13 mouse cellular contexts compared by ENCODE assay signal in genomic region chr16:18096348-18096747, GRCm38 (mm10). TPM values are rescaled to one million over a fixed set of nuclear protein-coding genes. Genes with fewer than 3 reads are reported as not detected.
DNase-seq lines count a peak whose midpoint lies in the region; ATAC-seq and TF ChIP-seq lines count a peak whose summit lies in the region.
"Had no signal": no experiment of that assay in that cellular context is flagged by ENCODE, and none has a peak within 500 bp of the region (broad histone marks: within the 10 kb centered on the region; RNA-seq: fewer than 3 reads in every experiment).

No protein-coding gene starts in this region.

- H3K4me2 ChIP-seq in kidney, embryonic 15.5 days = no peak overlapping the region
- no peak overlapping the region for H3K4me2 ChIP-seq in kidney, embryonic 16.5 days (replicated peaks; ENCODE audit: low read depth, low read length)
- H3K4me2 ChIP-seq in midbrain, embryonic 11.5 days = no peak overlapping the region
- H3K4me2 ChIP-seq: embryonic facial prominence, embryonic 12.5 days; forebrain, embryonic 13.5 days; neural tube, embryonic 15.5 days had no signal

- peaks cover 4% of the 10 kb centered on the region for H3K4me1 ChIP-seq in kidney, embryonic 15.5 days
- 0 out of 2 replicates have a peak, but pooled peaks cover 3% of the 10 kb centered on the region for H3K4me1 ChIP-seq in kidney, embryonic 16.5 days (ENCODE audit: insufficient read depth, low read length)
- H3K4me1 ChIP-seq in midbrain, embryonic 11.5 days (ENCODE audit: control insufficient read depth, insufficient read depth, low read length) = no peaks in the 10 kb centered on the region
- no peaks in the 10 kb centered on the region for H3K4me1 ChIP-seq in midbrain, embryonic 10.5 days
- H3K4me1 ChIP-seq in embryonic fibroblast, embryonic 13.5 days (ENCODE audit: control insufficient read depth, insufficient read depth, low read length) = no peaks in the 10 kb centered on the region; the same call in 1 of the 2 replicates
- H3K4me1 ChIP-seq: embryonic facial prominence, embryonic 12.5 days; forebrain, embryonic 13.5 days; hindbrain, embryonic 10.5 days; neural tube, embryonic 15.5 days had no signal

- no peaks in the 10 kb centered on the region for H3K36me3 ChIP-seq in kidney, embryonic 15.5 days
- no peaks in the 10 kb centered on the region for H3K36me3 ChIP-seq in kidney, embryonic 16.5 days (ENCODE audit: insufficient read depth, low read length)
- no peaks in the 10 kb centered on the region for H3K36me3 ChIP-seq in midbrain, embryonic 11.5 days (ENCODE audit: control insufficient read depth, insufficient read depth, low read length)
- no peaks in the 10 kb centered on the region for H3K36me3 ChIP-seq in midbrain, embryonic 10.5 days
- H3K36me3 ChIP-seq: embryonic facial prominence, embryonic 12.5 days; hindbrain, embryonic 10.5 days; neural tube, embryonic 15.5 days had no signal

- H3K4me3 ChIP-seq in kidney, embryonic 15.5 days (replicated peaks) = no peak overlapping the region
- H3K4me3 ChIP-seq in kidney, embryonic 16.5 days (ENCODE audit: low read length) = no peak overlapping the region
- no peak overlapping the region for H3K4me3 ChIP-seq in midbrain, embryonic 11.5 days (ENCODE audit: low read depth, low read length)
- no peak overlapping the region for H3K4me3 ChIP-seq in midbrain, embryonic 10.5 days
- H3K4me3 ChIP-seq in embryonic fibroblast, embryonic 13.5 days (ENCODE audit: insufficient read depth, low read length) = no peak overlapping the region
- H3K4me3 ChIP-seq: embryonic facial prominence, embryonic 12.5 days; forebrain, embryonic 13.5 days; hindbrain, embryonic 10.5 days; neural tube, embryonic 15.5 days had no signal

- TF ChIP-seq CTCF in embryonic fibroblast, embryonic 13.5 days (IDR thresholded peaks at IDR 0.05; ENCODE audit: borderline replicate concordance, insufficient read depth, low read length) = no peak

- 0 out of 2 replicates have a peak, but pooled peaks have one; percentile 25 for ATAC-seq in kidney, embryonic 15.5 days (replicated peaks; ENCODE audit: low FRiP score)
- no peak for ATAC-seq in kidney, embryonic 16.5 days (ENCODE audit: low FRiP score, low TSS enrichment)
- ATAC-seq in midbrain, embryonic 11.5 days (ENCODE audit: low FRiP score) = no peak
- ATAC-seq in CD4-positive, CD25-positive, alpha-beta regulatory T cell, adult 4 months = no peak
- ATAC-seq: forebrain, embryonic 13.5 days had no signal

- no peak overlapping the region for H3K9ac ChIP-seq in kidney, embryonic 15.5 days
- no peak overlapping the region for H3K9ac ChIP-seq in kidney, embryonic 16.5 days (replicated peaks; ENCODE audit: low read length)
- no peak overlapping the region for H3K9ac ChIP-seq in midbrain, embryonic 11.5 days (ENCODE audit: low read length)
- H3K9ac ChIP-seq: embryonic facial prominence, embryonic 12.5 days; forebrain, embryonic 13.5 days; neural tube, embryonic 15.5 days had no signal

- TF ChIP-seq POLR2A in embryonic fibroblast, embryonic 13.5 days (IDR thresholded peaks at IDR 0.05; ENCODE audit: low read depth, low read length) = no peak

- WGBS in kidney, embryonic 15.5 days = 41% methylated on average over 5 of the region's 5 CpGs
- 36% methylated on average over 5 of the region's 5 CpGs for WGBS in kidney, embryonic 16.5 days
- whole genome bisulfite sequencing in midbrain, embryonic 11.5 days = 64% methylated on average over 5 of the region's 5 CpGs
- WGBS in midbrain, embryonic 10.5 days = 75% methylated on average over 5 of the region's 5 CpGs

- H3K27ac ChIP-seq in kidney, embryonic 15.5 days = no peak overlapping the region
- no peak overlapping the region for H3K27ac ChIP-seq in kidney, embryonic 16.5 days (ENCODE audit: low read length)
- H3K27ac ChIP-seq in midbrain, embryonic 11.5 days (ENCODE audit: low read depth, low read length) = no peak overlapping the region
- H3K27ac ChIP-seq in midbrain, embryonic 10.5 days (replicated peaks) = no peak overlapping the region
- peak overlapping the region; percentile 53 for H3K27ac ChIP-seq in embryonic fibroblast, embryonic 13.5 days (ENCODE audit: insufficient read depth, low read length)
- H3K27ac ChIP-seq: embryonic facial prominence, embryonic 12.5 days; forebrain, embryonic 13.5 days; hindbrain, embryonic 10.5 days; neural tube, embryonic 15.5 days had no signal

- DNase-seq in midbrain, embryonic 11.5 days (ENCODE audit: low spot score, missing footprints) = peak; percentile 57
- no peak for DNase-seq in midbrain, embryonic 10.5 days (ENCODE audit: low spot score)
- DNase-seq in Muller cell, postnatal 12 days (ENCODE audit: inconsistent ontology term) = peak; percentile 87
- DNase-seq: cerebellum, postnatal 14 days; layer of hippocampus, postnatal 36 days had no signal

- H3K27me3 ChIP-seq in kidney, embryonic 15.5 days = no peaks in the 10 kb centered on the region
- H3K27me3 ChIP-seq in kidney, embryonic 16.5 days (ENCODE audit: insufficient read depth, low read length) = no peaks in the 10 kb centered on the region
- no peaks in the 10 kb centered on the region for H3K27me3 ChIP-seq in midbrain, embryonic 11.5 days (ENCODE audit: control insufficient read depth, insufficient read depth, low read length)
- H3K27me3 ChIP-seq in midbrain, embryonic 10.5 days (ENCODE audit: low read depth, poor library complexity, severe bottlenecking) = no peaks in the 10 kb centered on the region
- H3K27me3 ChIP-seq: embryonic facial prominence, embryonic 12.5 days; forebrain, embryonic 13.5 days; neural tube, embryonic 15.5 days had no signal

- H3K9me3 ChIP-seq in kidney, embryonic 15.5 days (replicated peaks) = no peaks in the 10 kb centered on the region
- no peaks in the 10 kb centered on the region; the same call in 1 of the 2 replicates for H3K9me3 ChIP-seq in kidney, embryonic 16.5 days (ENCODE audit: low read length)
- H3K9me3 ChIP-seq in midbrain, embryonic 11.5 days (ENCODE audit: control insufficient read depth, low read length) = no peaks in the 10 kb centered on the region
- no peaks in the 10 kb centered on the region for H3K9me3 ChIP-seq in midbrain, embryonic 10.5 days (replicated peaks)
- H3K9me3 ChIP-seq: embryonic facial prominence, embryonic 12.5 days; forebrain, embryonic 13.5 days; hindbrain, embryonic 10.5 days had no signal

RNA-seq across cellular contexts. Expression of gene Prodh, which starts 6.3 kb away (rescaled TPM):
- polyA plus RNA-seq in kidney, embryonic 15.5 days (2015; fragmentation: Nextera tagmentation; extraction: Ambion mirVana) = 19.5 and 20.5 TPM in 2 replicates
- polyA plus RNA-seq in kidney, embryonic 16.5 days (2015; fragmentation: Nextera tagmentation; extraction: Ambion mirVana) = 22.3 and 23.0 TPM in 2 replicates
- polyA plus RNA-seq in midbrain, embryonic 11.5 days (2014; fragmentation: Nextera tagmentation; extraction: Ambion mirVana) = 6.9 and 7.6 TPM in 2 replicates
- 13.0 and 15.1 TPM in 2 replicates for polyA plus RNA-seq in midbrain, embryonic 10.5 days (2016; fragmentation: Nextera tagmentation; extraction: Ambion mirVana)
- 0.70 and 0.80 TPM in 2 replicates for polyA plus RNA-seq in embryonic fibroblast, embryonic 13.5 days (2011; ENCODE audit: insufficient read length, low read depth, missing spikeins)
- 10 to 100 TPM in 1 of 2 experiments, 1 to 10 TPM in 1; 5.7 to 11.1 TPM for polyA plus RNA-seq in CD4-positive, CD25-positive, alpha-beta regulatory T cell, adult 4 months (2017; shearing (Covaris generic))

RNA-seq across cellular contexts. Expression of gene Rtn4r, which starts 31.1 kb away (rescaled TPM):
- 2.6 and 3.6 TPM in 2 replicates for polyA plus RNA-seq in kidney, embryonic 15.5 days (2015; fragmentation: Nextera tagmentation; extraction: Ambion mirVana)
- 1.0 and 3.4 TPM in 2 replicates for polyA plus RNA-seq in kidney, embryonic 16.5 days (2015; fragmentation: Nextera tagmentation; extraction: Ambion mirVana)
- polyA plus RNA-seq in midbrain, embryonic 11.5 days (2014; fragmentation: Nextera tagmentation; extraction: Ambion mirVana) = 2.2 and 2.7 TPM in 2 replicates
- polyA plus RNA-seq in midbrain, embryonic 10.5 days (2016; fragmentation: Nextera tagmentation; extraction: Ambion mirVana) = 1.8 and 2.2 TPM in 2 replicates
- polyA plus RNA-seq in embryonic fibroblast, embryonic 13.5 days (2011; ENCODE audit: insufficient read length, low read depth, missing spikeins) = 1.2 and 1.4 TPM in 2 replicates
- not detected for polyA plus RNA-seq in CD4-positive, CD25-positive, alpha-beta regulatory T cell, adult 4 months (2017; shearing (Covaris generic))

RNA-seq across cellular contexts. Expression of gene Dgcr6, which starts 43.7 kb away (rescaled TPM):
- polyA plus RNA-seq in kidney, embryonic 15.5 days (2015; fragmentation: Nextera tagmentation; extraction: Ambion mirVana) = 93.2 and 105 TPM in 2 replicates
- polyA plus RNA-seq in kidney, embryonic 16.5 days (2015; fragmentation: Nextera tagmentation; extraction: Ambion mirVana) = 103 and 104 TPM in 2 replicates
- 128 and 134 TPM in 2 replicates for polyA plus RNA-seq in midbrain, embryonic 11.5 days (2014; fragmentation: Nextera tagmentation; extraction: Ambion mirVana)
- 158 and 162 TPM in 2 replicates for polyA plus RNA-seq in midbrain, embryonic 10.5 days (2016; fragmentation: Nextera tagmentation; extraction: Ambion mirVana)
- 26.1 and 34.5 TPM in 2 replicates for polyA plus RNA-seq in embryonic fibroblast, embryonic 13.5 days (2011; ENCODE audit: insufficient read length, low read depth, missing spikeins)
- 10 to 100 TPM; 16.4 to 21.2 TPM for polyA plus RNA-seq in CD4-positive, CD25-positive, alpha-beta regulatory T cell, adult 4 months (2017; shearing (Covaris generic))
